Mouse (Mus musculus): ENCODE measurements around the gene Flcn. TPM values are rescaled to one million over a fixed set of nuclear protein-coding genes. Genes with fewer than 3 reads are reported as not detected.
"Not testable (repeated sequence)": the region's sequence is repeated elsewhere in the genome, so short reads cannot be mapped to it uniquely, and the experiment has no call there.

Flcn gene
- total RNA-seq (2015; ENCODE audit: low replicate concordance) (4.8 and 17.5 TPM in 2 replicates), total RNA-seq (2017; ENCODE audit: low replicate concordance) (8.6 and 10.7 TPM in 2 replicates)

DNA sequence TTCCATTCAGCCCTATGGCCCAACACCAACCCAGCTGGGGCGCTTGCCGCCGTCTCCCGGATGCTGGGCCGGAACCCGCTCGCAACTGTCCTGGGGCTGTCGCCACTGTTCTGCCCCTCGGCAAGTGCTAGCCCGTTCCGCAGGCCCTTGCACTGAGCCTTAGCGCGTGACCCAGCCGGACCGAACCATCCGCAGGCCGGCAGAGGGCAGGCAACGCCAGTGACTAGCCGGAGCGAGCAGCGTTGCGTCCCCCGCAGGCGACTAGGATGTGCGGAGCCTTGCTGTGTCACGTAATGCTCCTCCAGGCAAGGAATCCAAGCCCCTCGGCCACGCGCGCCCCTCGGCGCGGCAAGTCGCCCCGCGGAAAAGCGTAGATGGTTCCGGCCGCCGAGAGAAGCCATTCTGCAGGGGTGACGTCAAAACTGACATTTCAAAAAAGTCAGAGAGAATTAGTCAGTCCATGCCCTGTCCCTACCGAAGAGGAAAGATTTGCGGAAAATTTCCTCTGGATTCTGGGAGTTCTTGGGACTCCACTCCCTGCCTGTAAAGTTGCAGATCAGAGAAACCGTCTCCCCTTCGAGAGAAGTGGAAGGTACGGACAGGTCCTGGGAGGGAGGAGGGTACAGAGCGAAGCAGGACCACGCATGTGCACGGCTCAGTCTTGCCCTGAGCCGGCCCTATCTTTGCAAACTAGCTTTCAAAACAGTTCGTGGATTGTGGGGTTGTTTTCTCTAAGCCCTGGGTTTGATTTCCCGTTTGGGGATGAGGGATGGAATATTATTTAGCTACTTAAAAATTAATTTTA, at the start of gene Flcn:
Gene Flcn (minus strand): TSS at position 347 of the 805 bp plus-strand sequence.
- ATAC-seq (replicated peaks; ENCODE audit: low FRiP score, poor library complexity, severe bottlenecking), result peak; percentile 88

DNA sequence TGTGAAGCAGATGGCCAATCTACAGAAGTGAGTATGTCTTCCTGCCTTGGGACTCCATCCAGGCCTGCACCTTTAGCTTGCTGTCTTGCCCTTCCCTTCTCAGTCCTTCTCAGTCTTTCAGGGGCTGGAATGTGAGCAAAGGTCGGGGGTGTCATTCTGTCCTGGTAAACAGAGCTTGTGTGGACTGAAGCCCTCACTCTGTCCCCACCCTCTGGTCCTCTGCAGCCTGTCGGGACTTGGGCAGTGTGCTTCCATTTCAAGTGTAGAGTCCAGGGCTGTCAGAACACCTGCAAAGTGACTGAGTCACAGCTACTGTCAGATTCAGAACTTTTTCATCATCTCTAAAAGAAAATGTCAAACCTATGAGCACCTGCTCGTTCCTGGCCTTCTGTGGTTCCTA, 43.0 kb upstream of the Flcn start:
- no peak for ATAC-seq (replicated peaks; ENCODE audit: low FRiP score, poor library complexity, severe bottlenecking)

DNA sequence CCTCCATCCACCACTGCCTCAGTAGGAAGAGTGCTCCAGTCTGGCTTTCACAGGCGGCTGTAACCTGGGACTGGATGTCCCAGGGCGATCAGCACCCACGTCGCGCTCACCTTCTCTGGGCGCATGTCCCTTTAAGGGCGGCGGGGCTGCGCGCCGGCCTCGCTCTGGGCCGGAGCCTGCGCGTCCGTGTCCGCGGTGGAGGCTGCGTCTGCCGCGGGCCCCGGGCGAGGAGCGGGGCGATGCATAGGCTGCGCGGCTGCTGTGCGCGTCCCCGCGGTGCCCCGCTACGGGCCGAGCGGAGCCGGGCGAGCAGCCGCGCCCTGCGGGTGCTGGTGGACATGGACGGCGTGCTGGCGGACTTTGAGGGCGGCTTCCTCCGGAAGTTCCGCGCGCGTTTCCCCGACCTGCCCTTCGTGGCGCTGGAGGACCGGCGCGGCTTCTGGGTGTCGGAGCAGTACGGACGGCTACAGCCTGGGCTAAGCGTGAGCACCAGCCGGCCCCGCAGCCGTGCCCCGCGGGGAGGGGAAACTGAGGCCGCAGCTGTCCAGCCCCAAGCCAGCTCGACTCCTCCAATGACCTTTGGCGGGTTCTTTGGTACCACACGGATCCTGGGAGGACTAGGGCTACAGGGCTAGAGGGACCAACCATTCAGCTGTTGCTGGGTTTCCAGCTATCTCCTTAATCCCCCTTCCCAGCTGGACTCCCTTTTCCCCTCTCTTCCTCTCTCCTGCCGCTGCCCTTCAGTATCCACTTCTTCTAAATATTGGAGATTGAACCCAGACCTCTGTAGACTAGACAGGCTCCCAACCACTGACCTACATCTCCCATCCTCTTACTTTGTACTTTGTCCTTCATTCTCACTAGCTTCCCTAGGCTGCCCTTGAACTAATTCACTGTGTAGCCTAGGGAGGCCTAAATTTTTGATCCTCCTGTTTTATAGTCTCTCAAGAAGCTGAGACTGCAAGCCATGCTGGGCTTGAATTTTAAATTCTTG, 38.4 kb upstream of the Flcn start:
- peak; percentile 62 for ATAC-seq (replicated peaks; ENCODE audit: low FRiP score, poor library complexity, severe bottlenecking)

DNA sequence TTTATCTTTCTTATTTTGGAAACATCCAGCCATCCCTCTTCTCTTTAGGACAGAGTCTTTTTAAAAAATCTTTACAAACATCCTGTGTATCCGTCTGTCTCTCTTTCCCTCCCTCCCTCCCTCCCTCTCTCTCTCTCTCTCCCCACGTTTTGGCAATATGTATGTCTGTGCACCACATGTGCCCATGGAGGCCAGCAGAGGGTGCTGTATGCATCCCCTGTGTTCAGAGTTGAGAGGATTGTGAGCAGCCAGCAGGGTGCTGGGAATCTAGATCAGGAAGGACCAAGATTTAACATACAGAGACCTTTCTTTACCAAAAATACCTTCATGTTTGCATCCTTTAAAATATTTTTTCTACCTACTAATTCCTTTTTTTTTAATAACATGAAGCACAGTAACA, 37.3 kb upstream of the Flcn start:
- peak; percentile 78; the same call in 1 of the 2 replicates for ATAC-seq (replicated peaks; ENCODE audit: low FRiP score, poor library complexity, severe bottlenecking)

DNA sequence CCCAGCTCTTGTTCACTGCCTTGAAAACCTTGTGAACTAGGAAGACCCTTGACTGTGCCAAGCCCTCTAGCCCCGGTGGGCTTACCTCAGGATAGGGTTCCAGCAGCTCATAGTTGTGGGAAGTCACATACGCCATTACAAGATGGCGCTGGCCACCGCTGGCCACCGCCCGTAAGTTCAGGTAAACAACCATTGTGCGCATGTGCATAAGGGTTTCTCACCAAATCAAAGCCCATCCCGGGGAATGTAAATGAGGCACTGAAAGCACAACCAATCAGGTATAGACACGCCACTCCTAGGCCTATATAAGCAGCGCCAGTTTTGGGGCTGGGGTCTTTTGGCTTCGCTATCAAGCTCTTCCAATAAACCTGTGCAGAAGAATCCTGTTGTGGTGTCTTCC, 36.5 kb upstream of the Flcn start:
- no peak for ATAC-seq (replicated peaks; ENCODE audit: low FRiP score, poor library complexity, severe bottlenecking)

DNA sequence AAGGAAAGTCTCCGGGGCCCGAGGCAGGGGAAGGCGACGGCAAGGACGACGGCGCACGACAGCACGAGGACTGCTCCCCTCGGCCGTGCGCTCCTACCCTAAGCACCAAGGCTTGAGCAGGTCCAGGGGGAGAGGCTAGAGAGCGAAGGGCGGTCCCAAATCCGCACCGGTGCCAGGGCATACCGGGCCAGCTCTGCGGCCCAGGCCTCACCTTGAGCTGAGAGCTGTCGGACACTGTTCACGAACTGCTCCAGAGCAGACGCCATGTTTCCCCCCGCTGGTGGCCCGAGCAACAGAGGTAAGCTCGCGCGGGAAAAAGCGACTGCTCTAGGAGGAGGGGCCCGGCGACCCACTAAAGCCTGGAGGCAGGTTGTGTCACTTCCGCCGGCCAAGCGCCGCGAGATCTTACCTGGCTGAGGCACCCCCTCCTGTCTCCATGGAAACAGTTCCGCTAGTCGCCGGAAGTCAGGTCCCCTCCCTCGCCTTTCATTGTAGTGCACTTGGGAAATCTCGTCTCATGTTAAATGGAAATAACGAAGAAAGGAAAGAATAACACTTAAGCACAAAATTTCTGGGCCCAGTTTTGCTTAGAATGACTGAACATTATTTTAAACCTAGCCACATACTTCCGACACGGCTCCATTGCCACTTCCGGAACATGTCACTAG, 29.8 kb upstream of the Flcn start, which contains the start of gene Cops3:
Gene Cops3 (minus strand): TSS at position 380 of the 668 bp plus-strand sequence.
- ATAC-seq (replicated peaks; ENCODE audit: low FRiP score, poor library complexity, severe bottlenecking), result peak; percentile 93

DNA sequence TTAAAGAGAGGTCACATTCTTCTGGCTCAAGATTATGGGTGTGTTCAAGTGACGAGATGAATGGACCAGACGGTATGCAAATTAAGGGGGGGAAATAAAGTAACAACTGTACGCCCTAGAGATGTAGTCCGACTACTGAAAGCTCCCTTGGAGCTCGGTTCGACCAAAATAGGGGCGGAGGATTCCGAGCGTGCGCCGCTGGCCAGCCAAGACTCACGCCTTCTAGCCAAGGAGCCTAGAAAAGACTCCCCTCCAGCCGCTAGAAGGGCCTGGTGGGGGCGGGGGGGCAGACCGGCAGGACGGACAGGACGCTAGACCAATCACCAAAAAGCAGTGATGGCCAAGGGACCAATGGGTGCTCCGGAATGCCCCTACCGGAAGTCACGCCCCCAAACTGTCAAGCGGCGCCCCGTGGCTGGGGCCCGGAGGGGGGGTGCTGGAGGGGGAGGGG, 29.2 kb upstream of the Flcn start, which contains the start of gene Nt5m:
Gene Nt5m (plus strand): TSS at position 440 of the 451 bp plus-strand sequence.
- peak; percentile 93 for ATAC-seq (replicated peaks; ENCODE audit: low FRiP score, poor library complexity, severe bottlenecking)

DNA sequence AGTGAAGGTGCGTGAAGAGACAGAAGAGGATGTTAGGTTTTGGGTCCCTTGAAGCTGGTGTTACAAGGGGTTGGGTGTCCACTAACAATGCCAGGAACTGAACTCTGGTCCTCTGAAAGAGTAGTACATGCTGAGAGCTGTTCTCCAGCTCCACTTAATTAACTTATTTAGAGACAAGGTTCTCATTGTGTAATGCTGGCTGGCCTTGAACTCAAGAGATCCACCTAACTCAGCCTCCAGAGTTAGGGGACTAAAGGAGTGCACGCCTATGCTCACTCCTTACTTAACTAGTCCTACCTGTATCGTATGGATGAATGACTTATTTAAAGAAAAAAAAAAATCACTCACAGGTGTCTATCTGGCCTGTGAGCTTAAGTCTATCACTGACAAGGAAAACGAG, 28.6 kb upstream of the Flcn start:
- no peak for ATAC-seq (replicated peaks; ENCODE audit: low FRiP score, poor library complexity, severe bottlenecking)

DNA sequence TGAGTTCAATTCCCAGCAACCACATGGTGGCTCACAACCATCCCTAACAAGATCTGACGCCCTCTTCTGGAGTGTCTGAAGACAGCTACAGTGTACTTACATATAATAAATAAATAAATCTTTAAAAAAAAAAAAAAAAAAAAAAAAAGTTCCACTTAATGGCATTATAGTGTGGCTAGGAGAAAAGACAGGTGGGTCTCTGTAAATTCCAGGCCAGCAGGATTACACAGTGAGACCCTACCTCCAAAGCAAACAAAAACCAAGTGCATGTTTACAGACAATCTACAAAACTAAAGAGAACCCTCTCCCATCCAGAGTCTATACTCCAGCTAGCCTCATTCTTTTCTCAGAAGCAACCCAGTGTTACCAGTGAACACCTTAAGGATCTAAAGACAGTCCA, 28.0 kb upstream of the Flcn start:
- not testable (repeated sequence) for ATAC-seq (replicated peaks; ENCODE audit: low FRiP score, poor library complexity, severe bottlenecking)

DNA sequence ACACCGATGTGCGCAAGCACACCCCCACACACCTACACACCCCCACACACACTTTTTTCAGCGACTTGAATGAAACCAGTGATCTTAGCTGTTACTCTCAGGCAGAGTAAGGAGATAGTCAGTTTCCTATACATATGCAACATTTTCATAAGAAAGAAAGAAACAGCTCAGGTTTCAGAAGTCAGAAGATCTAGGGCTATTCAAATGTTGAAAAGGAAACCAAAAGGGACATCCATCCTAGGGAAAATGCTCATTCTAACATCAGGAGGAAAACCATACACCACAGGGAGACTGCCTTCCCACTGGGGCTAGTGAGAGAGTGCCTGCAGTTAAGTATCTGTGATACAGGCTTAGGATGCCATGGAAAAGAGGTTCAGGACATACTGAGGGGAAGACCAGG, 11.8 kb upstream of the Flcn start:
- ATAC-seq (replicated peaks; ENCODE audit: low FRiP score, poor library complexity, severe bottlenecking), result no peak

DNA sequence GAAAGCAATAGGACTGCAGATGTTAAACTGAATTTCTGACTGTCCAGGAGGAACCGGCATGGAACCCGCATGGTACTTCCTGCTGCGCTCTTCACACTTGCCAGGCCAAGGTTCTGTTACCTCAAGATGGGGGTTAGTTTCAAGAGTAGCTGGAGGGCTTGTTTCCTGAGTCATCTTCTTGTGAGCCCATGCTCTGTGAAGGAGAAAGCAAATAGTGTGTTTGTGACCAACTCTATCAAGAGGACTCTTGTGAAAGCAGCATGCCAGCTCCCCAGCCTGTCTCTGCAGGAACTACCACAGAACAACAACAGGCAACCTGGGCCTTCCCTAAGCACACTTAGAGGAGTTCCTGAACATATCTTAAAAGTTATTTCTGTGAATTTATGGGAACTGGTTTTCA, 8.1 kb upstream of the Flcn start:
- ATAC-seq (replicated peaks; ENCODE audit: low FRiP score, poor library complexity, severe bottlenecking), result no peak

DNA sequence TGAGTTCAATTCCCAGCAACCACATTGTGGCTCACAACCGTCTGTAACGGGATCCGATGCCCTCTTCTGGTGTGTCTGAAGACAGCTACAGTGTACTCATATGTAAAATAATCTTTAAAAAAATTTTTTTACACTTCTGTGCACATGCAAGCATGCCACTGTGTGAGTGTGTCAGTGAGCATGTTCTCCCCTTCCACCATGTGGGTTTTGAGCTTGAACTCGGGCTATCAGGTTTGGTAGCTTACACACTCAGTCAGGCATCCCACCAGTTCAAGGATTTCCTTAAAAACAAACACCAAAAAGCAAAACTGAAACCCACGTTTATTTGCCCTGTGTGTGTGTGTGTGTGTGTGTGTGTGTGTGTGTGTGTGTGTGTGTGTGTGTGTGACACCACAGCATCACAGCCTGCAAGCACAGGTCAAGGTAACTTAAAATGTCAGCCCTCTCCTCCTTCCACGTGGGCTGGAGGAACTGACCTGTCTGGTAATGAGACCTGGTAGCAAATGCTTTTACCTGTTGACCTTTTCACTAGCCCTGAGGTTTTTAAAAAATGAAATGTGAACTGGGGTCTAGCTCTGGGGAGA, 5.8 kb upstream of the Flcn start:
- ATAC-seq (replicated peaks; ENCODE audit: low FRiP score, poor library complexity, severe bottlenecking), result no peak

DNA sequence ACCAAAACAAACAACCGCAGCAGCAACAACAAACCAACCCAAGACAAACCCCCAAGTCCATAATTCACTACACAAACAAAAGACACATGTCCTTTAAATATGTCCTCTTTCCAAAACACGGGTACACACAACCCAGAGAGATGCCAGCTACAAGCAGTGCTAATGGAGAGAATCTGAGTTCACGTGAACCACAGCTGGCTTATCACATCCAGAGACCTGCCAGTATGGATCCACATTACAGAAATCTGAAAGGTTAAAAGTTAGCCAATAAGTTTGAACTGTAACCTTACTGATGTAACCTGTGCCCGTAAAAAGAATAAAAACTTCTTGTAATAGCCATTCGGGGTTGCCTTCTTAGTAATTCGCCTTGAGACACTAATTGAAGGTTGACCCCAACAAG, 5.1 kb upstream of the Flcn start:
- no peak for ATAC-seq (replicated peaks; ENCODE audit: low FRiP score, poor library complexity, severe bottlenecking)

DNA sequence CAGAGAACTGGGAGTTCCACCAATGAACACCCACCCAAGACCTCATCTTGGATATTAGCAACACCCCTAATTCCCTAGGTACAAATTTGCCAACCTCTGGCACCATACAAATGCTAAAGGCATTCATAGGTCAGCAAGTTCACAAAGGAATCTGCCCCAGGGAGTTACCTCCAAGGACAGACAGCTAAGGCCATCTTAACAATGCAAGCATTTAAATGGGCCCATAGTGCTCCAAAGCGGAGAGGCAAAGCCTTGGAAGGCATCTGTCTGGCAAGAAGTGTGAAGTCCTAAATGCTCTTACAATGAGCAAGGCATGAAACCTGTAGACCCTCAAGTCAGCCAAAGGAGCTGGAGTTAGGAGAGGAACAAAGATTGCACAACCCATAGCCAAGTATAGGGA, 4.5 kb upstream of the Flcn start:
- ATAC-seq (replicated peaks; ENCODE audit: low FRiP score, poor library complexity, severe bottlenecking), result no peak

DNA sequence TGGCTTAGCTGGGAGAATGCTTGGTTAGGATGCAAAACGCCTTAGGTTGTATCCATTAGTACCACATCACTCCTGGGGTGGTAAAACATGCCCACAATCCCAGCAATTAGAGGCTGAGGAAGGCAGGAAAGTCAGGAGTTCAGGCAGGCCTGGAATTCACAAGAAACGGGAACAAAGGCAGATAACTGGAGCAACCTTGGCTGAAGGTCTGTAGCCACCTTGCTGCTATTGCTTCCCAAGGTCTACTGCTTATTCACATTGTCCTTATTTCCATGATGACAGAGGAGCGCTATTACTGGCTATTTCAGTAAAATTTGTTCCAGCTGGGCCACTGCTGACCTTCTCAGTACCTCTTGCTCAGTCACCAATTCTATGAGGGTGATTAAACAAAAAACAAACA, 3.5 kb upstream of the Flcn start:
- ATAC-seq (replicated peaks; ENCODE audit: low FRiP score, poor library complexity, severe bottlenecking), result no peak

DNA sequence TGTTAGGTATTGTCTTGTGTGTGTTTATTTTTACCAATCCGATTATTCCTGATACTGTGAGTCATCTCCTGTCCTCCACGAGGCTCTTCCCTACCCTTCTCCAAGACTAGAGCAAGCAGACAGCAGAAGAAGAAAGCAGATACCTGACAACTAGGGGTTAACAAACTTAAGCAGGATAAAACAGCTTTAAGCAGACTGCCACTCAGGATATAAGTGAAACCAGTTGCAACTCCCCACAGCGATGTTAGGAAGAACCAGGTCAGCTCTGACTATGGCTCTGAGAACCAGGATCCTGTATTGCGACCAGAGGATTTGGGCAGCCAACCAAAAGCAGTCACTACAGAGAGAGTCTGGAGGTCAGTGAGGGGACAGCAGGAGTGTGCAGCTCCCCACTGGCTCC, 1.4 kb upstream of the Flcn start:
- no peak for ATAC-seq (replicated peaks; ENCODE audit: low FRiP score, poor library complexity, severe bottlenecking)

DNA sequence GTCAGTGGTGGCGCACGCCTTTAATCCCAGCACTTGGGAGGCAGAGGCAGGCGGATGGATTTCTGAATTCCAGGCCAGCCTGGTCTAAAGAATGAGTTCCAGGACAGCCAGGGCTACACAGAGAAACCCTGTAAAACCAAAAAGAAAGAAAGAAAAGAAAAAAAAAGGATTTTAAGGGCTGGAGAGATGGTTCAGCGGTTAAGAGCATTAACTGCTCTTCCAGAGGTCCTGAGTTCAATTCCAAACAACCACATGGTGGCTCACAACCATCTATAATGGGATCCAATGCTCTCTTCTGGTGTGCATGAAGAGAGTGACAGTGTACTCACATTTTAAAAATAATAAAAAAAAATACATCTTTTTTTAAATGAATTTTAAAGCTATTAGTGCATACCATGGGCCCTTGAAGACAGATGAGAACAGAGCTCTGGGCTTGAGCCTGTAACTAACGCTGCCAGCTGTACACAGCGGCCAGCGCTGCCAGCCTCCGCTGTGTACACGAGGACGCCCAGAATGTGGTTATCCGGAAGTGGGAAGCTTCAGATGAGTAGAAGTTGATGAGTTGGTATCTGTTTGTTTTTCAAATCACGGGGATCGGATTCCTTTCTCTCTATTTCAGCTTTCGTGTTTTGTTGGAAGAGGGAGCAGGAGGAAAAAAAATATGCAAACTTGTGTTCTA, 803 bp upstream of the Flcn start:
- ATAC-seq (replicated peaks; ENCODE audit: low FRiP score, poor library complexity, severe bottlenecking), result no peak

DNA sequence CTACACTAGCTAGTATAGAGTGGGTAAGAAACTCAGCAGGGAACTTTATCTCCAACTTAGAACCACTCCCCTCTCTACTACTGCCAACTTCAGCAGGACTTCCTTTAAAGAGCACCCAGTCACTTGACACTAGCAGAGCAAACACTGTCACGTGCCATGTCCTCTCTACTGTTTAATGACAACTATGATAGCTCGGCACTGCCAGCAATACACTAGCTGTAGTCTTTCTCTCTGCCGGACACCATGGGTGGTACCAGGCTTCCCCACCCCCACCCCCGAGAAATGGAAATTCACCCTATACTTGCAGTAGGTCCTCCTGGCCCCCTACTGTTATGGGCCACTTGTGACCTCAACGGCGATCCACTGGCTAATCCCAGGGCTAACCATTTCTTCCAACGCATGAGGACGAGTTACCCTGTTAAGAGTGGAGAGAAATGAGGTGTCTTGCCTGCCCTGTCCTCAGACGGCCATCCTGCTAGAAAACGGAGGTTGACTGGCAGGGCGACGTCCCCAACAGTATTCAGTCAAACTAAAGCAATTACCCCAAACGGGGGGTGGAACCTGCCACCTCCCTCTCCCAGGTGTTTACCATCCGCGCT, 646 bp downstream of the Flcn start:
- peak; percentile 66 for ATAC-seq (replicated peaks; ENCODE audit: low FRiP score, poor library complexity, severe bottlenecking)

All from erythroblast, adult 5-6 weeks (primary cell).